Mouse (Mus musculus): ENCODE data around the gene Cd3d. TPM values are rescaled to one million over a fixed set of nuclear protein-coding genes. Genes with fewer than 3 reads are reported as not detected.

Cd3d gene
- polyA plus RNA-seq (2017; shearing (Covaris generic)), result 496 TPM

GRCm38 (mm10) chr9:44981676-44982075, at the start of gene Cd3d:
Cd3d (plus strand) TSS chr9:44981786.

DNA sequence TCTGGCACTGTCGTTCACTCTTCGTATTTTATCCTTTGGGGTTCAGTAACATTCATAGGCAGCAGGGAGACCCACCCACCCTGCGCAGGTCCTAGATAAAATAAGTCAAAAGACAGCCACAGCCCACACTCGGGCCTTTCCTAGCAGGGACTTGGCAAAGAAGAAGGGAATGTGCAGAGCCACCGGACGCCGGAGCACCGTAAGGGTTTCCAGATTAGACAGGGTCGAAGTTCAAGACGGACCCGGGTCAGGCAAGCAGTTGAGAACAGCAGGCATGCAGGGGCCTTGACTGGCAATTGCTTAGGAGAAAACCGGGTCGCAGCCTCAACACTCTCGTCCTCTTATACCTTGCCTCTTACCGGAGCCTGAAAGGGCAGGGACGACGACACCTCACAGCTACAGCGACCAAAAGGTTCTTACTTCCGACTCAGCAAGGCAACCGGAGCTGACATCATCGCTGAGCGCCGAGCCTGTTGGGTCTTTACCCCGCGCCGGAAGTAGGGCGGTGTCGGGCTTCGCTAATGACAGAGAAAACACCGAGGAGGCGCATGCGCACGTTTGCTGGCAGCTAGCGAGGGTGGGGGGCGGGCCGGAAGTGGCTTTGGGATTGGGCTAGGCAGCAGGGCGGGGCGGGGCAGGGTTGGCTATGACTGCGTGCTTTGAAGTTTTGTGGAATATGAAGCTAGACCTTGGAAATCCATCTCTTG, 16.3 kb upstream of the Cd3d start, which contains the start of gene Ube4a:
Ube4a (minus strand) TSS at position 475 of the 707 bp plus-strand sequence.

DNA sequence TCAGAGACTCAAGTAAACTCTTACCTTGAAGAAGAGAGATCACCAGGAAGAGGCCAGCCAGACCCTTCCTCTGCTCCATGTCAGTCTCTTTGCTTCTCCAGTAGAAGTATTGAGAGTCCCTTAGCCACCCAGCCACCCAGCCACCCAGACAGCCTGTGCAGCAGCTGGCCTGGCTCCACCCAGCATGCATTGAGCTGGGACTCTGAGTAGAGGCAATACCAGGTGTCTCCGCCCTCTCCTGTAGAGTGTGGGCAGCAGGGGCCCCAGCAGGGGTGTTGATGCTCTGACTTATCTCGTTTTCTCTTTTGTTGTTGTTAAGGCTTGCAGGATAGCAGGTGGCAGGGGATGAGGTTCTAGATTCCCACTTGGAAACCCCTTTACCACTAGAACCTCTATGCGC, 1.3 kb upstream of the Cd3d start, which contains the start of gene Cd3g:
Cd3g (minus strand) TSS at position 190 of the 400 bp plus-strand sequence.

DNA sequence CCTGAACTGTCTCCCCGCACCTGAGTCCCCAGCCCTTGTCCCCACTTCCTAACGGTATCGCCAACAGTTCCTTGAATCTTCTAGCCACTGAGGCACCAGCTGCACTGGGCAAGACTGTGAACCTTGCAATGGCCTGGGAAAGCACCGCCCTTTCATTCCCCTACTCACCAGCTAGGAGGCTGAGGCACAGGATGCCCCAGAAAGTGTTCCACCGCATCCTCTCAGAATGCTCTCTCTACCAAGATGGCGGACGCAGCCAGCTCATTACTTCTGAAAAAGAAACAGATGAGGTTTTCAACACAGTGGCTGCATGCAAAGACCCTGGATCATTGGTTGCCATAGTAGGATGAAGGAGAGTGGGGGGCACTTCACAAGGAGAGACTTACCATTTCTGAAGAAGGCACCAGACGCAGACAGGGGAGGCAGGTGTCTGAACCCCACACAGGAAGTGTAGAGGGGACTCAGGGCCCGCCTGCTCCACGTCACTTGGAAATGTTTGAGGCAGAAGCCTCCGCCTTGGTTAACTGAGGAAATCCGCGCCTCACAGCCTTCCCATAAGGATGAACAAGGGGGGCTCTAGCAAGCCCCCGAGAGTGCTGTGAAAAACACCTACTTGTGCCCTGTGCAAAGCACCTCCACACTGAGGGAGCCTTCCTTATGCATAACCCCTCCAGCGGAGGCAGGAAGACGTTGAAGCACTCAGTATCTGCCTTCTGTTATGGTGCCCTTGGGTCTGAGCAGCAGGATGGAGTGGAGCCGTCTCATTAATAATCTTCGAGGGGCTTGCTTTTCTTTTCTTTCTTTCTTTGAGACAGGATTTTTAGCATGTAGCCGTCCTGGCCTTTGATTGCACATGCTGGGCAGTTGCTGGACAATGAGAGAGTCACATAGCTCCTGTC, 27.8 kb downstream of the Cd3d start, which contains the start of gene Cd3e:
Cd3e (minus strand) TSS at position 448 of the 899 bp plus-strand sequence.

Other genes with a start within 250 kb of the Cd3d start
- gene Phldb1, start 246.6 kb upstream of the Cd3d start, polyA plus RNA-seq (2017; shearing (Covaris generic)), result 1.6 TPM
- 144 TPM for gene Arcn1, start 213.9 kb upstream of the Cd3d start, polyA plus RNA-seq (2017; shearing (Covaris generic))
- gene Ift46, start 213.9 kb upstream of the Cd3d start, polyA plus RNA-seq (2017; shearing (Covaris generic)), result 19.4 TPM
- gene Tmem25, start 182.5 kb upstream of the Cd3d start, polyA plus RNA-seq (2017; shearing (Covaris generic)), result not detected
- not detected for gene Ttc36, start 178.7 kb upstream of the Cd3d start, polyA plus RNA-seq (2017; shearing (Covaris generic))
- gene Kmt2a, start 100.5 kb upstream of the Cd3d start, polyA plus RNA-seq (2017; shearing (Covaris generic)), result 63.2 TPM
- gene Atp5l, start 61.0 kb upstream of the Cd3d start, polyA plus RNA-seq (2017; shearing (Covaris generic)), result 258 TPM
- 37.5 TPM for gene Ube4a, start 16.2 kb upstream of the Cd3d start, polyA plus RNA-seq (2017; shearing (Covaris generic))
- 696 TPM for gene Cd3g, start 1.4 kb upstream of the Cd3d start, polyA plus RNA-seq (2017; shearing (Covaris generic))
- gene Cd3e, start 27.8 kb downstream of the Cd3d start, polyA plus RNA-seq (2017; shearing (Covaris generic)), result 852 TPM
- gene Mpzl2, start 58.0 kb downstream of the Cd3d start, polyA plus RNA-seq (2017; shearing (Covaris generic)), result not detected
- 38.9 TPM for gene Mpzl3, start 73.4 kb downstream of the Cd3d start, polyA plus RNA-seq (2017; shearing (Covaris generic))
- 19.8 TPM for gene Jaml, start 97.4 kb downstream of the Cd3d start, polyA plus RNA-seq (2017; shearing (Covaris generic))
- gene Scn2b, start 136.0 kb downstream of the Cd3d start, polyA plus RNA-seq (2017; shearing (Covaris generic)), result 0.28 TPM
- 0.32 TPM for gene Scn4b, start 156.6 kb downstream of the Cd3d start, polyA plus RNA-seq (2017; shearing (Covaris generic))
- gene BC049352, start 200.2 kb downstream of the Cd3d start, polyA plus RNA-seq (2017; shearing (Covaris generic)), result 0.35 TPM
- not detected for gene Tmprss4, start 222.3 kb downstream of the Cd3d start, polyA plus RNA-seq (2017; shearing (Covaris generic))